Mouse (Mus musculus): ENCODE results near the gene Olfr492.

GRCm38 (mm10) chr7:108288834-108289233 lies 34.6 kb downstream of the Olfr492 start, which contains the start of gene Olfr490:
- no peak for TF ChIP-seq CTCF (IDR thresholded peaks at IDR 0.05; ENCODE audit: low read depth)
- no peak for TF ChIP-seq EP300 (IDR thresholded peaks at IDR 0.05; ENCODE audit: low read depth)
